Mouse (Mus musculus) lung, postnatal 36 days (tissue): ENCODE results near the gene Nfkbie.
A peak's percentile ranks its signal among the peaks of the same experiment; 100 is the strongest.

Experiments used
- DNase-seq: peaks from one replicate; pipeline ENCODE4 v3.0.0; 2022; ENCODE audit warnings: mixed read lengths

Nfkbie gene

GRCm38 (mm10) chr17:45544001-45544872 is 11.3 kb upstream of the Nfkbie start:
- DNase-seq: no peak

GRCm38 (mm10) chr17:45544873-45545277 is 10.6 kb upstream of the Nfkbie start:
- DNase-seq: no peak

GRCm38 (mm10) chr17:45545278-45545961 is 10.1 kb upstream of the Nfkbie start:
- DNase-seq: no peak

GRCm38 (mm10) chr17:45546941-45547340 is 8.6 kb upstream of the Nfkbie start:
- DNase-seq: no peak

- no peak for DNase-seq
Observed at GRCm38 (mm10) chr17:45547461-45548190, 7.9 kb upstream of the Nfkbie start.

GRCm38 (mm10) chr17:45548541-45549512 is 6.7 kb upstream of the Nfkbie start:
- no peak for DNase-seq

- no peak for DNase-seq
Observed at GRCm38 (mm10) chr17:45549617-45550181, 5.8 kb upstream of the Nfkbie start, which contains the start of gene Tmem151b. Gene Tmem151b, minus strand, starts transcription at chr17:45549677.

- no peak for DNase-seq
Observed at GRCm38 (mm10) chr17:45550253-45550652, 5.2 kb upstream of the Nfkbie start.

- no peak for DNase-seq
Observed at GRCm38 (mm10) chr17:45551249-45551796, 4.2 kb upstream of the Nfkbie start.

- DNase-seq: peak; percentile 87
Observed at GRCm38 (mm10) chr17:45551816-45552451, 3.6 kb upstream of the Nfkbie start.

GRCm38 (mm10) chr17:45553065-45553464 is 2.4 kb upstream of the Nfkbie start:
- no peak for DNase-seq

- no peak for DNase-seq
Observed at GRCm38 (mm10) chr17:45554420-45554819, 1.1 kb upstream of the Nfkbie start.

- DNase-seq: no peak
Observed at GRCm38 (mm10) chr17:45556107-45556489, 595 bp downstream of the Nfkbie start.

- no peak for DNase-seq
Observed at GRCm38 (mm10) chr17:45556514-45557245, 1.2 kb downstream of the Nfkbie start.

GRCm38 (mm10) chr17:45557246-45557824 is 1.8 kb downstream of the Nfkbie start:
- no peak for DNase-seq

- DNase-seq: no peak
Observed at GRCm38 (mm10) chr17:45557998-45558862, 2.7 kb downstream of the Nfkbie start.

GRCm38 (mm10) chr17:45559732-45560525 is 4.4 kb downstream of the Nfkbie start:
- no peak for DNase-seq

- no peak for DNase-seq
Observed at GRCm38 (mm10) chr17:45563216-45563615, 7.7 kb downstream of the Nfkbie start.
